ENCODE assay signal across 9 mouse cellular contexts in genomic region chr11:104131756-104132155, GRCm38 (mm10). TPM values are rescaled to one million over a fixed set of nuclear protein-coding genes. Genes with fewer than 3 reads are reported as not detected.
DNase-seq lines count a peak whose midpoint lies in the region; ATAC-seq and TF ChIP-seq lines count a peak whose summit lies in the region.
"Had no signal": no experiment of that assay in that cellular context is flagged by ENCODE, and none has a peak within 500 bp of the region (broad histone marks: within the 10 kb centered on the region; RNA-seq: fewer than 3 reads in every experiment).

No protein-coding gene starts in this region.

- no peak for ATAC-seq in lung, embryonic 16.5 days (ENCODE audit: low read depth)
- 0 out of 2 replicates have a peak, but pooled peaks have one; percentile 32 for ATAC-seq in forebrain, embryonic 14.5 days
- ATAC-seq in intestine, embryonic 15.5 days, result no peak
- no peak for ATAC-seq in liver, embryonic 14.5 days (ENCODE audit: insufficient read depth)
- no peak for ATAC-seq in granulocyte monocyte progenitor cell, adult 5-6 weeks (replicated peaks; ENCODE audit: poor library complexity, severe bottlenecking)

- H3K9ac ChIP-seq in lung, embryonic 16.5 days (ENCODE audit: low read length), result no peak overlapping the region
- H3K9ac ChIP-seq in forebrain, embryonic 14.5 days (ENCODE audit: low read length), result peak overlapping the region; percentile 75
- no peak overlapping the region for H3K9ac ChIP-seq in intestine, embryonic 15.5 days
- no peak overlapping the region for H3K9ac ChIP-seq in liver, embryonic 14.5 days (replicated peaks)

- no peaks in the 10 kb centered on the region for H3K36me3 ChIP-seq in lung, embryonic 16.5 days (ENCODE audit: control insufficient read depth, insufficient read depth, low read length)
- H3K36me3 ChIP-seq in forebrain, embryonic 14.5 days (ENCODE audit: control insufficient read depth, insufficient read depth, low read length), result no peaks in the 10 kb centered on the region
- no peaks in the 10 kb centered on the region for H3K36me3 ChIP-seq in intestine, embryonic 15.5 days
- no peaks in the 10 kb centered on the region for H3K36me3 ChIP-seq in liver, embryonic 14.5 days (replicated peaks; ENCODE audit: control insufficient read depth, insufficient read depth, low read depth)

- no peak overlapping the region for H3K27ac ChIP-seq in lung, embryonic 16.5 days (ENCODE audit: low read length)
- no peak overlapping the region for H3K27ac ChIP-seq in forebrain, embryonic 14.5 days (ENCODE audit: low read depth, low read length)
- no peak overlapping the region for H3K27ac ChIP-seq in intestine, embryonic 15.5 days
- H3K27ac ChIP-seq in liver, embryonic 14.5 days, result no peak overlapping the region

- peak overlapping the region; percentile 48; the same call in 1 of the 2 replicates for H3K4me3 ChIP-seq in lung, embryonic 16.5 days (ENCODE audit: low read length)
- peak overlapping the region; percentile 59 for H3K4me3 ChIP-seq in forebrain, embryonic 14.5 days (ENCODE audit: low read depth, low read length)
- H3K4me3 ChIP-seq in intestine, embryonic 15.5 days (replicated peaks), result peak overlapping the region; percentile 46; the same call in 1 of the 2 replicates
- no peak overlapping the region for H3K4me3 ChIP-seq in liver, embryonic 14.5 days (ENCODE audit: insufficient read depth in 1 of 2, low read depth in 2 of 2, low read length in 2 of 2)

- WGBS in lung, embryonic 16.5 days, result 1% methylated on average over 21 of the region's 21 CpGs
- WGBS in forebrain, embryonic 14.5 days, result under 1% methylated on average over 21 of the region's 21 CpGs
- 1% methylated on average over 21 of the region's 21 CpGs for WGBS in intestine, embryonic 15.5 days
- 3% methylated on average over 20 of the region's 21 CpGs for WGBS in liver, embryonic 14.5 days (ENCODE audit: insufficient replicate concordance)

- TF ChIP-seq CTCF in liver, embryonic 14.5 days (IDR thresholded peaks at IDR 0.05; ENCODE audit: low read depth), result peak; percentile 51

- H3K9me3 ChIP-seq in lung, embryonic 16.5 days (ENCODE audit: control insufficient read depth, low read length), result no peaks in the 10 kb centered on the region
- no peaks in the 10 kb centered on the region for H3K9me3 ChIP-seq in forebrain, embryonic 14.5 days (replicated peaks; ENCODE audit: control insufficient read depth, low read length)
- no peaks in the 10 kb centered on the region for H3K9me3 ChIP-seq in intestine, embryonic 15.5 days
- no peaks in the 10 kb centered on the region for H3K9me3 ChIP-seq in liver, embryonic 14.5 days (ENCODE audit: control insufficient read depth, low read length)

- H3K4me2 ChIP-seq in lung, embryonic 16.5 days (ENCODE audit: low read depth, low read length), result peak overlapping the region; percentile 82
- peak overlapping the region; percentile 95 for H3K4me2 ChIP-seq in forebrain, embryonic 14.5 days (ENCODE audit: low read length)
- H3K4me2 ChIP-seq in intestine, embryonic 15.5 days (replicated peaks), result peak overlapping the region; percentile 92
- no peak overlapping the region for H3K4me2 ChIP-seq in liver, embryonic 14.5 days (ENCODE audit: low read depth)

- peaks cover 66% of the 10 kb centered on the region for H3K27me3 ChIP-seq in lung, embryonic 16.5 days (ENCODE audit: control insufficient read depth, insufficient read depth, low read depth, low read length)
- peaks cover 50% of the 10 kb centered on the region for H3K27me3 ChIP-seq in forebrain, embryonic 14.5 days (replicated peaks; ENCODE audit: control insufficient read depth, insufficient read depth, low read length)
- peaks cover 65% of the 10 kb centered on the region for H3K27me3 ChIP-seq in intestine, embryonic 15.5 days (replicated peaks)
- peaks cover 44% of the 10 kb centered on the region for H3K27me3 ChIP-seq in liver, embryonic 14.5 days (ENCODE audit: control insufficient read depth, insufficient read depth, low read length)

- no peak for TF ChIP-seq EP300 in liver, embryonic 14.5 days (IDR thresholded peaks at IDR 0.05; ENCODE audit: low read depth)

- DNase-seq in lung, postnatal 36 days, result no peak
- peak; percentile 91 to 94 for DNase-seq in cerebellum, adult 18-20 months
- DNase-seq in forebrain, embryonic 14.5 days (ENCODE audit: low spot score), result peak; percentile 61
- no peak for DNase-seq in liver, embryonic 14.5 days (ENCODE audit: low read depth in 3 of 3, low spot score in 3 of 3)
- DNase-seq in right cerebral cortex, postnatal 4 days, result peak; percentile 62

- H3K4me1 ChIP-seq in lung, embryonic 16.5 days (replicated peaks; ENCODE audit: control insufficient read depth, insufficient read depth, low read length), result peaks cover 8% of the 10 kb centered on the region
- H3K4me1 ChIP-seq in forebrain, embryonic 14.5 days (ENCODE audit: control insufficient read depth, insufficient read depth, low read length), result peaks cover 2% of the 10 kb centered on the region; the same call in 1 of the 2 replicates
- peaks cover 21% of the 10 kb centered on the region for H3K4me1 ChIP-seq in intestine, embryonic 15.5 days (replicated peaks)
- H3K4me1 ChIP-seq in liver, embryonic 14.5 days (replicated peaks; ENCODE audit: control insufficient read depth in 2 of 2, insufficient read depth in 2 of 2, low read length in 1 of 2), result no peaks in the 10 kb centered on the region

RNA-seq across cellular contexts. Expression of gene Crhr1, which starts 0.9 kb away (rescaled TPM):
- not detected in 2 replicates for polyA plus RNA-seq in lung, embryonic 16.5 days (2015; fragmentation: Nextera tagmentation; extraction: Ambion mirVana)
- polyA plus RNA-seq in forebrain, embryonic 14.5 days (2014; fragmentation: Nextera tagmentation; extraction: Ambion mirVana), result 3.0 and 3.1 TPM in 2 replicates
- 0.09 TPM in 2 replicates for polyA plus RNA-seq in intestine, embryonic 15.5 days (2015; fragmentation: Nextera tagmentation; extraction: Ambion mirVana)
- polyA plus RNA-seq in liver, embryonic 14.5 days (2012; rRNA removed), result not detected in 2 replicates
- polyA plus RNA-seq in liver, embryonic 14.5 days (2014; fragmentation: Nextera tagmentation; extraction: Ambion mirVana), result not detected in 2 replicates
- total RNA-seq in granulocyte monocyte progenitor cell, adult 5-6 weeks (2014; fragmentation: Nextera tagmentation), result not detected in 2 replicates
- total RNA-seq in granulocyte monocyte progenitor cell, adult 5-6 weeks (2017), result not detected in 2 replicates

RNA-seq across cellular contexts. Expression of gene Sppl2c, which starts 54.4 kb away (rescaled TPM):
- not detected in 2 replicates for polyA plus RNA-seq in lung, embryonic 16.5 days (2015; fragmentation: Nextera tagmentation; extraction: Ambion mirVana)
- not detected in 2 replicates for polyA plus RNA-seq in forebrain, embryonic 14.5 days (2014; fragmentation: Nextera tagmentation; extraction: Ambion mirVana)
- not detected in 2 replicates for polyA plus RNA-seq in intestine, embryonic 15.5 days (2015; fragmentation: Nextera tagmentation; extraction: Ambion mirVana)
- not detected in 2 replicates for polyA plus RNA-seq in liver, embryonic 14.5 days (2012; rRNA removed)
- not detected in 2 replicates for polyA plus RNA-seq in liver, embryonic 14.5 days (2014; fragmentation: Nextera tagmentation; extraction: Ambion mirVana)
- total RNA-seq in granulocyte monocyte progenitor cell, adult 5-6 weeks (2014; fragmentation: Nextera tagmentation), result not detected in 2 replicates
- total RNA-seq in granulocyte monocyte progenitor cell, adult 5-6 weeks (2017), result not detected in 2 replicates
- total RNA-seq: left cerebral cortex, postnatal 10 days had no signal

Comparison
In these comparisons a context has a peak if more than half of its experiments do, and no peak if none do; other contexts are left out.
1. H3K4me3 ChIP-seq: peak in lung, embryonic 16.5 days (single experiment), forebrain, embryonic 14.5 days (single experiment) and intestine, embryonic 15.5 days (single experiment); none in liver, embryonic 14.5 days (0 of 2).
2. DNase-seq: peak in cerebellum, adult 18-20 months (2 of 2), forebrain, embryonic 14.5 days (single experiment) and right cerebral cortex, postnatal 4 days (single experiment); none in lung, postnatal 36 days (single experiment) and liver, embryonic 14.5 days (0 of 3).